Mouse (Mus musculus): ENCODE data around the gene Gm4981.
A peak's percentile ranks its signal among the peaks of the same experiment; 100 is the strongest.
"Not testable (repeated sequence)": the region's sequence is repeated elsewhere in the genome, so short reads cannot be mapped to it uniquely, and the experiment has no call there.

Gene Gm4981

DNA sequence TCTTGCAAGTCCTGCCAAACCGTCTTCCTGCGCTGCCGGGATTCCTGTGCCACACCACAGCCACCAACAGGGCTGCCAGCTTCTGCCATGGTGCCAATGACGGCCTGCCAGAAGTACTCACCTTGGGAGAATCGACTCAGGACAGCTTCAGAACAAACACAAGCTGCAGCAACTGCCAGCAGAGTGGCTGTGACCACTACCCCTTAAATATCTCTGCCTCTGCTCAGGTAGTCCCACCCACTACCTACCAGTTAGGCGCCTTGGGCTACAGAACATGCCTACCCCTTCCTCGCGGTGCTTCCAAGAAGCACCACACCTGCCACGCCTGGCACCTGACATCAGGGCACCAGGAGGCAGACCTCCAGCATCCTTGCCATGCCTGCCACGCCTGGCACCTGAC, at the start of gene Gm4981:
Gene Gm4981, minus strand, starts transcription at position 89 of the 400 bp plus-strand sequence.
- DNase-seq (ENCODE audit: low spot score) = no peak

GRCm38 (mm10) chr10:58282238-58282637, 45.7 kb upstream of the Gm4981 start:
- DNase-seq (ENCODE audit: low spot score) = no peak

DNA sequence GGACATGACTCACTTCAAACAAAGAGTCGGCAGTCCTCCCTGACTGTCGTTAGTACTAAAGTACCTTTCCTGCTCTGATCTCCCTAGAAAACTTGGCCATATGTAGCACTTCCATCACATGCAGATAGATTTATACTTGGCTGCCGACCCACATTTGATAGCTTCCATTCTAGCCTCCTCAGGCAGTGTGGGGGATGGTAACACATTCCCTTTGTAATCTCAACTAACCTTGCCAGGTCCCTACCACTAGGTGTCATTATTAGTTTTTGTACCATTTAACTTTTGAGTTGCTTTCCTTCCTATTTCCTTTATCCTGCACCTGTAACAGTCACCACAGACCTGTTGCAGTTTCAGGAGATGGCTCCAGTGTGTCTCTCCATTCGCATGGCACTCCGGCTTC, 22.0 kb upstream of the Gm4981 start:
- no peak for DNase-seq (ENCODE audit: low spot score)

DNA sequence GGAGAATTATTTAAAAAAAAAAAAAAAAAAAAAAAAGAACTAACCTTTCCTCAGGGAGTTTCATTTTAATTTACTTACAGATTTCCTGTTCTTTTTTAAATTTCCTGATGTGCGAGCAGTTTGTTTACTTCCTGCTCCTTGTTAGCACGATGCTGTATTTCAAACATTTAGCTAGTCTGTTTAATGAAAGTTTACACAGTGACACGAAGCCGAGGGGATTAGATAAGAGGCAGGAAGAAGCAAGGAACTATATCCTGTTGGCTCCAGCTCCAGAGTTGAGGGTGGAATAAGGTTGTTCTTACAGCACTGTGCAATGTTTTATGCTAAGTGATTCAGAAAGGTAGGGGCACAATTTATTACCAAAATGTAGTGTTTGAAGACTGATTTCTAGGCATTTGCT, 19.5 kb upstream of the Gm4981 start:
- DNase-seq (ENCODE audit: low spot score) = no peak

DNA sequence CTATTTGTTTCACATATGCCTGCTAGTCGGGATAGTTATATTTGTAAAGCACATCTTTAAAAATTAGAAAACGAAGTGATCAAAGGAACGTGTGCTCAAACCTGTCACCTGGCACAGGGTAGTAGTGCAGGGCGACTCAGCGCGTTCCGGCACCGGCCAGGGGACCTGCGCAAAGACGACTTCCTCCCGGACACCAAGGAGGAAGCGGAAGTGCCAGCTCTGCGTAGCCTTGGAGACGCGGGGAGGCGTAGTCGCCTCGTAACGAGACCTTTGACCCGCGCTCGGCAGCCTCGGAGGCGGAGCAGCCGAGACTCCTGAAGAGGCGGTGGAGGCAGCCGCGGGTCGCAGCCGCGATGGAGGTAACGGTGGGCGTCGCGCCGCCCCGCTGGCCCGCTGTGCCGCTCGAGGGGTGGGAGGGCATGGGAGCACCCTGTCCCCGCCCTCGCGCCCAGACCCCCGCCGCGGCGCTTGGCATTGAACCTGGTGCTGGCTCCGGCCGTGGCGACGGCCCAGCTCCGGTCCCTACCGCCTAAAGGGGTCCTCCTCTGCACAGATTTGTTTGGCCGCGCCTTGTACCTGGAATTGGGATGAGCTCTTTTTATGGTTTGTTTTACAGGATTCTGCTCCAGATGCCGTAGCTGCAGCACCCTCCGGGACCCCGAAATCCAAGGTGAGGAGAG, 18.9 kb upstream of the Gm4981 start, which contains the start of gene Gcc2:
Gene Gcc2, plus strand, starts transcription at position 285 of the 680 bp plus-strand sequence.
- DNase-seq (ENCODE audit: low spot score) = peak; percentile 91

DNA sequence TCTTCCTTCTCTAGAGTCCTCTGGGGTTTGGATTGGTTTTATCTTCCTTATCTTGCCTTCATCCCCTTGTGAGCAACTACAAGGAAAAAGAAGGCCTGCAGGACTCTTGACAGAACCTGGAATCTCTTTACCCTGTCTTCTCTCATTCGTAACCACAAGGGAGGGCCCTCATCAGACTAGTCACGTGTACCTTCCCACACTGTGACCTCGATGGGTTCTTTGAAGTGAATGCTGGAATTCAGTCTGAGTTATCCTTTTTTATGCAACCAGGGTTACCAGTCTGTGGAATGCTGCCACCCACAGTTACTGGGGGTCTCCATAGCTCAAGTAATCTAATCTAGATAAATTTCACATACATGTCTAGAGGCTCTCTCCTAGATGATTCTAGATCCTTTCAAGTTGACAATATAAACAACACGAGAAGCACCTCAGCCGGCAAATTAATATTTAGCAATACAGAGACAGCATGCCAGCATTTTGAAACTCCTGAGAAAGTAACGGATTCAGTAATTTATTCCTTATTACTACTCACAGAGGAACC, 18.2 kb upstream of the Gm4981 start:
- DNase-seq (ENCODE audit: low spot score) = no peak

DNA sequence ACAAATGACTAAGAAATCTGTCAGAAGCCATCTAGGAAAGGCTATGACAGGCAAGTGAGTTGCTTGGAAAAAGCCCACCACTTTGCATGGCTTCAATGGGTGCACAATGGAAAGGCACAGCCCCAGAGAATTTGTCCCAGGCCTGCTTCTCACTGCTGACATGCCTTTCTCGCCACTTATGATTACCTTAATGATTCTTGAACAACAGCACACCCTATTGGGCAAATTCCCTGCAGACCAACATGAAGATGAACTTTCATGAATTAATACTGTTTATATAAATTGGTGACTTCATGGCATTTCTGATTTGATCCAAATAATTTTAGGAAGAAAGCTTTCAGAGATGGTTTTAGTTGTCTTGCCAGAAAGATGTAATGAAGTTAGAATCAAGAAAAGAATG, 13.0 kb upstream of the Gm4981 start:
- DNase-seq (ENCODE audit: low spot score) = no peak

- peak; percentile 59 for DNase-seq (ENCODE audit: low spot score)
Observed at GRCm38 (mm10) chr10:58238984-58239740, 2.7 kb upstream of the Gm4981 start.

DNA sequence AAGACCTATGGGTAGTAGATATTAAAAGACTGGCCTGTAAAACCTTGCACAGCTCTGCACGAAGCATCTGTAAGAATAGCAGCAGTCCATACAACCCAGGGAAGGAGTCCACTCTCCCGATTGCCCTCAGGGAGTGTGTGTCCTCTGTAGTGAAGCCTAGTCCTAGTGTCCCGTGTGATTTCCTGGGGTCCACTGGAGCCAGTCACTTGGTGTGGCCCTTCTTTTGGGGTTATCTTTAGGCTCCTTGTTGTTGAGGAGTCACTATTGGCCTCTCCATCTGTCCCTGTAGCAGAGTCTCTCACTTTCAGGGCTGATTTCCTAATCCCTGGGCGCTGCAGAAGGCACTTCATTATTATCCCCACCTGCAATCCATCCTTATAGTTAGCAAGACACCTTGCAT, 1.5 kb downstream of the Gm4981 start:
- DNase-seq (ENCODE audit: low spot score) = not testable (repeated sequence)

DNA sequence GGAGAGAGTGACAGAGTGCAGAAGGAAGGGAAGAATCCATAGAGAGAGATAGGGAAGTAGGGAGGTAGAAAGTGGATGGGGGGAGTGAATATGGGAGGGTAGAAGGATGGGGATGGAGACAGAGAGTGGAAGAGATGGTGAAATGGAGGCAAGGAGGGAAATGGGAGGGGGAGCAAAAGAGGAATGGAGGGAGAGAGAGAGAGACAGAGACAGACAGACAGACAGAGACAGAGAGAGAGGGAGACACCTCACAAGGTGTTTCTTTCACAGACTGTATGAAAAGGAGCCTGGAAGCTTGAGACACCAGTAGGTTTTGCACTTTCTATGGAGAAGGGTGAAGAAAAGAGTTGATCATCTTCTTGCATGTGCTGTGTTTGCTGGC, 2.8 kb downstream of the Gm4981 start:
- not testable (repeated sequence) for DNase-seq (ENCODE audit: low spot score)

- not testable (repeated sequence) for DNase-seq (ENCODE audit: low spot score)
Observed at GRCm38 (mm10) chr10:58233054-58233739, 3.3 kb downstream of the Gm4981 start.

DNA sequence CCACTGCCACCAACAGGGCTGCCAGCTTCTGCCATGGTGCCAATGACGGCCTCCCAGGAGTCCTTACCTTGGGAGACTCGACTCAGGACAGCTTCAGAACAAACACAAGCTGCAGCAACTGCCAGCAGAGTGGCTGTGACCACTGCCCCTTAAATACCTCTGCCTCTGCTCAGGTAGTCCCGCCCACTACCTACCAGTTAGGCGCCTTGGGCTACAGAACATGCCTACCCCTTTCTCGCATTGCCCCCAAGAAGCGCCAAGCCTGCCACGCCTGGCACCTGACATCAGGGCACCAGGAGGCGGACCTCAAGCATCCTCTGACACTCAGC, 3.9 kb downstream of the Gm4981 start, which contains the start of gene Duxf3:
Gene Duxf3, minus strand, starts transcription at position 35 of the 329 bp plus-strand sequence.
- DNase-seq (ENCODE audit: low spot score) = not testable (repeated sequence)

DNA sequence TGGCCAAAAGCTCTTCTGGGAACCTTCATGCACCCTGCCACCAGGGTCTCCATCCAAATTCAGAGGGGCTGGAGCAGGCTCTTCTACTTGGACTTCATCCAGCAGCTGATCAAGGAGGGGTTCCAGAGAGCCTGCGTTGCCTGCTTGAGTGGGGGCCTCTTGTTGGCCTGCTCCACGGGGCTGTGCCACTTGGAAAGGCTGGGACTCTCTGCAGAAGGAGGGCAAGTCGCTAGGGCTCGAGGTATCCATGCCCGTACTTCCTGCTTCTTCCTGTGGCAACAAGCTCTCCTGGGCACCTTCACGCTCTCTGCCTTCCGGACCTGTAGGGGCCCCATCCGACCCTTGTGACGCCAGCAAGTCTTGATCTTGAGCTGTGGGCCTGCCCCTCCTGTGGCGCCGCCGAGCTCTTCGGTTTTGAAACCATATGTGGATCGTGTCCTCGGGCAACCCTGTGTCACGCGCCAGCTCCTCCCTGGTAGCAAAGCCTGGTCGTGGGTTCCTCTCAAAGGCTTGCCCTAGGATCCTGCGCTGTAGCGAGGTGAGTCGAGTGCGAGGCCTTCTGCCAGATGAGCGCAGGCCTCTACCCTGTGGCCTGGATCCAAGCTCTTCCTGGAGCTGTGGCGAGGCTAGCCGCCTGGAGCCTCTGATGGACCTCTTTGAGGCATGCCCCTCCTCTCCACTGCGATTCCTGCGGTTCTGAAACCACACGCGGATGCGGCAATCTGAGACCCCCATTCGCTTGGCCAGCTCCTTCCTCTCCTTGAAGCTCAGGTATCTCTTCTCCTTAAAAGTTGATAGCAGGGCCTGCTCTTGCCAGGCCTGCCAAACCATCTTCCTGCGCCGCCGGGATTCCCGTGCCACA, 4.5 kb downstream of the Gm4981 start:
- peak; percentile 77 for DNase-seq (ENCODE audit: low spot score)

DNA sequence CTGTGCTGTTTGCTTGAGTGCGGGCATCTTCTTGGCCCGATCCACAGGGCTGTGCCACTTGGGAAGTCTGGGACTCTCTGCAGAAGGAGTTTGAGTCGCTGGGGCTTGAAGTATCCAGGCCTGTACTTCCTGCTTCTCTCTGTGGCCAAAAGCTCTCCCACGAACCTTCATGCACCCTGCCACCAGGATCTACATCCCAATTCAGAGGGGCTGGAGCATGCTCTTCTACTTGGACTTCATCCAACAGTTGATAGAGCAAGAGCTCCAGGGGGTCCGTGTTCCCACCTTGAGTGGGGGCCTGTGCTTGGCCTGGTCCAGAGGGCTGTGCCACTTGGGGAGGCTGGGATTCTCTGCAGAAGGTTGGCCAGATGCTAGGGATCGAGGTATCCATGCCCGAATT, 5.4 kb downstream of the Gm4981 start:
- DNase-seq (ENCODE audit: low spot score) = peak; percentile 35

GRCm38 (mm10) chr10:58230021-58230420, 6.5 kb downstream of the Gm4981 start:
- DNase-seq (ENCODE audit: low spot score) = not testable (repeated sequence)

GRCm38 (mm10) chr10:58227798-58228197, 8.7 kb downstream of the Gm4981 start:
- DNase-seq (ENCODE audit: low spot score) = peak; percentile 53

GRCm38 (mm10) chr10:58226357-58226756, 10.1 kb downstream of the Gm4981 start:
- DNase-seq (ENCODE audit: low spot score) = not testable (repeated sequence)

- peak; percentile 49 for DNase-seq (ENCODE audit: low spot score)
Observed at GRCm38 (mm10) chr10:58224827-58225785, 11.4 kb downstream of the Gm4981 start, which contains the start of gene AW822073. AW822073 (minus strand) TSS chr10:58224930.

GRCm38 (mm10) chr10:58223972-58224805, 12.3 kb downstream of the Gm4981 start:
- peak; percentile 70 for DNase-seq (ENCODE audit: low spot score)
